9 mouse cellular contexts compared by ENCODE assay signal in the genomic region with DNA sequence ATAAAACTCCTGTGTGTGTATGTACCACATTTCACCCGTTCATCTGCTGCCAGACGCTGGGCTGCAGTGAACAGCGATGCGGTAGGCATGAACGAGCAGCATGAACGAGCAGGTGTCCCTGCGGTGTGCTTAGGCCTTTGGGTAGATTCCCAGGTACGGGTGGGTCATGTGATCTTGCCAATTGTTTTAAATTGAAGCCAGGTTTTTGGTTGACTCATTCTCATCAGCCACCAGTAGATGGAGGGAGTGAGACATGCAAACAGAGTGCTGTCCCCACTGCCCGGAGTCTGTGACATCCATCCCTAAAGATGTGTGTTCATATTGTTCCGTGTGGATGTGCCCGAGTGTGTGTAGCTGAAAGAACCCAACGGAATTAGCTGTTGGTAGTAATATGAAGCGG.
DNase-seq lines count a peak whose midpoint lies in the region; ATAC-seq lines count a peak whose summit lies in the region.
"Had no signal": no experiment of that assay in that cellular context is flagged by ENCODE, and none has a peak within 500 bp of the region (broad histone marks: within the 10 kb centered on the region; RNA-seq: fewer than 3 reads in every experiment).

No protein-coding gene starts in this region.

- no peaks in the 10 kb centered on the region for H3K27me3 ChIP-seq in limb, embryonic 11.5 days (ENCODE audit: control insufficient read depth, insufficient read depth, low read length)
- H3K27me3 ChIP-seq in limb, embryonic 10.5 days (ENCODE audit: low read depth, poor library complexity, severe bottlenecking) = no peaks in the 10 kb centered on the region
- no peaks in the 10 kb centered on the region for H3K27me3 ChIP-seq in limb, embryonic 15.5 days
- H3K27me3 ChIP-seq: limb, embryonic 12.5 days had no signal

- no peaks in the 10 kb centered on the region for H3K4me1 ChIP-seq in limb, embryonic 11.5 days (ENCODE audit: control insufficient read depth, insufficient read depth, low read length)
- peaks cover 31% of the 10 kb centered on the region for H3K4me1 ChIP-seq in limb, embryonic 10.5 days
- H3K4me1 ChIP-seq in limb, embryonic 15.5 days = peaks cover 32% of the 10 kb centered on the region

- no peak; the same call in 1 of the 2 replicates for ATAC-seq in limb, embryonic 11.5 days (ENCODE audit: insufficient number of reproducible peaks, low FRiP score, low TSS enrichment, low read depth)
- ATAC-seq in limb, embryonic 15.5 days (ENCODE audit: insufficient number of reproducible peaks, low FRiP score, low TSS enrichment, low read depth) = no peak

- no peaks in the 10 kb centered on the region for H3K9me3 ChIP-seq in limb, embryonic 11.5 days (ENCODE audit: control insufficient read depth, low read length)
- H3K9me3 ChIP-seq in limb, embryonic 10.5 days (replicated peaks) = no peaks in the 10 kb centered on the region
- no peaks in the 10 kb centered on the region for H3K9me3 ChIP-seq in limb, embryonic 15.5 days
- H3K9me3 ChIP-seq: limb, embryonic 12.5 days had no signal

- H3K4me3 ChIP-seq in limb, embryonic 11.5 days (ENCODE audit: low read depth, low read length) = no peak overlapping the region
- H3K4me3 ChIP-seq in limb, embryonic 10.5 days = no peak overlapping the region
- H3K4me3 ChIP-seq in limb, embryonic 15.5 days = no peak overlapping the region
- H3K4me3 ChIP-seq: limb, embryonic 12.5 days had no signal

- DNase-seq in limb, embryonic 11.5 days (ENCODE audit: low spot score) = peak; percentile 59
- no peak for DNase-seq in limb, embryonic 10.5 days (ENCODE audit: low spot score)
- peak; percentile 59 for DNase-seq in adrenal gland, postnatal 10 days
- peak; percentile 53 for DNase-seq in fibroblast of lung, adult 2 months (ENCODE audit: low read depth)
- DNase-seq in kidney, adult 8-10 months = peak; percentile 69 to 73
- DNase-seq in right cerebral cortex, postnatal 25 days = peak; percentile 55
- no peak for DNase-seq in gastrocnemius, postnatal 10 days

- H3K9ac ChIP-seq in limb, embryonic 11.5 days (ENCODE audit: low read length) = no peak overlapping the region
- no peak overlapping the region for H3K9ac ChIP-seq in limb, embryonic 15.5 days
- H3K9ac ChIP-seq: limb, embryonic 12.5 days had no signal

- no peak overlapping the region for H3K27ac ChIP-seq in limb, embryonic 11.5 days (replicated peaks; ENCODE audit: low read depth, low read length)
- no peak overlapping the region for H3K27ac ChIP-seq in limb, embryonic 10.5 days
- no peak overlapping the region for H3K27ac ChIP-seq in limb, embryonic 15.5 days
- H3K27ac ChIP-seq: limb, embryonic 12.5 days had no signal

- no peak overlapping the region for H3K4me2 ChIP-seq in limb, embryonic 11.5 days (ENCODE audit: low read depth, severe bottlenecking)
- peak overlapping the region; percentile 30; the same call in 1 of the 2 replicates for H3K4me2 ChIP-seq in limb, embryonic 15.5 days
- H3K4me2 ChIP-seq: limb, embryonic 12.5 days had no signal

- H3K36me3 ChIP-seq in limb, embryonic 11.5 days (ENCODE audit: control insufficient read depth, insufficient read depth, low read length) = no peaks in the 10 kb centered on the region
- H3K36me3 ChIP-seq in limb, embryonic 10.5 days = no peaks in the 10 kb centered on the region; the same call in 1 of the 2 replicates
- no peaks in the 10 kb centered on the region for H3K36me3 ChIP-seq in limb, embryonic 15.5 days
- H3K36me3 ChIP-seq: limb, embryonic 12.5 days had no signal

- WGBS in limb, embryonic 11.5 days = 40% methylated on average over 13 of the region's 13 CpGs
- 55% methylated on average over 13 of the region's 13 CpGs for WGBS in limb, embryonic 10.5 days
- 20% methylated on average over 13 of the region's 13 CpGs for WGBS in limb, embryonic 15.5 days

Comparison
In these comparisons a context has a peak if more than half of its experiments do, and no peak if none do; other contexts are left out.
1. DNase-seq: peak in limb, embryonic 11.5 days (single experiment), adrenal gland, postnatal 10 days (single experiment), fibroblast of lung, adult 2 months (single experiment), kidney, adult 8-10 months (2 of 2) and right cerebral cortex, postnatal 25 days (single experiment); none in limb, embryonic 10.5 days (single experiment) and gastrocnemius, postnatal 10 days (single experiment).